Mouse (Mus musculus) stomach, embryonic 16.5 days (tissue): ENCODE measurements around the gene Fam114a2. TPM values are rescaled to one million over a fixed set of nuclear protein-coding genes. Genes with fewer than 3 reads are reported as not detected.

ENCODE experiments used
- ATAC-seq: fragments of 200-750 bp; cut with Nextera tagmentation; 2 replicates; pipeline ENCODE4 v1.8.0; 2017; ENCODE audit warnings: moderate number of reproducible peaks, moderate TSS enrichment; ENCODE audit not compliant: insufficient read depth, low FRiP score
- H3K27ac ChIP-seq: fragments of 300-500 bp; sonication (generic); 2 replicates; pipeline ENCODE4 v1.5.1; 2014; ENCODE audit warnings: low read length
- H3K27me3 ChIP-seq: fragments of 300-500 bp; sonication (generic); 2 replicates; pipeline ENCODE4 v1.6.1; 2014; ENCODE audit warnings: low read length, control low read depth, mixed read lengths; ENCODE audit not compliant: control insufficient read depth, insufficient read depth
- H3K36me3 ChIP-seq: fragments of 300-500 bp; sonication (generic); 2 replicates; pipeline ENCODE4 v1.6.1; 2014; ENCODE audit warnings: low read length; ENCODE audit not compliant: control insufficient read depth, insufficient read depth
- H3K4me1 ChIP-seq: fragments of 300-500 bp; sonication (generic); 2 replicates; pipeline ENCODE4 v1.6.1; 2014; ENCODE audit warnings: low read length, control low read depth, mixed read lengths; ENCODE audit not compliant: control insufficient read depth, insufficient read depth
- H3K4me2 ChIP-seq: fragments of 300-500 bp; sonication (generic); 2 replicates; pipeline ENCODE4 v1.6.1; 2014; ENCODE audit warnings: low read depth, low read length, mixed read lengths
- H3K4me3 ChIP-seq: fragments of 300-500 bp; sonication (generic); replicated peaks from 2 replicates; pipeline ENCODE4 v1.5.1; 2014; ENCODE audit warnings: mild to moderate bottlenecking, low read length
- H3K9ac ChIP-seq: fragments of 300-500 bp; sonication (generic); 2 replicates; pipeline ENCODE4 v1.6.1; 2014; ENCODE audit warnings: low read length
- H3K9me3 ChIP-seq: fragments of 300-500 bp; sonication (generic); replicated peaks from 2 replicates; pipeline ENCODE4 v1.6.1; 2016; ENCODE audit warnings: low read length, control low read depth; ENCODE audit not compliant: control insufficient read depth
- WGBS: fragments of 180-500 bp; shearing (Covaris S2); extraction: QIAGEN DNeasy Blood & Tissue Kit; methylation state at CpG from one replicate; pipeline ENCODE4 v1.1.7; 2014; 5-methylcytosine and 5-hydroxymethylcytosine counted together
- polyA plus RNA-seq: library from polyadenylated mRNA; unstranded; fragments of >200 nt; fragmentation: Nextera tagmentation; extraction: Ambion mirVana; gene quantifications from 2 replicates; pipeline ENCODE4 v1.2.1, GENCODE M21; 2015

The Fam114a2 gene
- polyA plus RNA-seq, 1 experiment from 2014 or later, result 76.3 TPM

DNA sequence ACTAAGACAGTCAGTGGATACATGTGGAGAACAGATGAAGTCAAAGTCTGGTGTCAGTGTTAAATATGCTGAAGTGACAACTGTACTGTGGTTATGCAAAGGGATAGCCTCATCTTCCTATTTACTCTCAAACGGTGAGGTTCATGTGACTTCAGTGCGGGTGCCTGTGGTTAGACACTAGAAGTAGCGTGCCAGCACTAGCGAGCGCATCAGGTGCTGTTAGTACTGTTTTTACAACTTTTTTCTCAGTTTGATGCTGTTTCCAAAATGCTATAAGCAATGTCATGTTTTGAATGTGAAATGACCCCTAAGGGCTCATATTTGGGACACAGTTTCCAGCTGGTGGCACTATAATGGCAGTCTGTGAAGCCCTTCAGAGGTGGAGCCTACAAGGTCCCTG is 20.2 kb downstream of the Fam114a2 start:
- H3K27me3 ChIP-seq, result no peaks in the 10 kb centered on the region
- H3K9ac ChIP-seq, result no peak overlapping the region
- no peak overlapping the region for H3K4me3 ChIP-seq
- H3K27ac ChIP-seq, result no peak overlapping the region
- no peak overlapping the region for H3K4me2 ChIP-seq
- ATAC-seq, result no peak
- H3K9me3 ChIP-seq, result no peaks in the 10 kb centered on the region
- peaks cover 36% of the 10 kb centered on the region for H3K36me3 ChIP-seq
- 92% methylated on average over 5 of the region's 5 CpGs for WGBS
- H3K4me1 ChIP-seq, result peaks cover 5% of the 10 kb centered on the region

DNA sequence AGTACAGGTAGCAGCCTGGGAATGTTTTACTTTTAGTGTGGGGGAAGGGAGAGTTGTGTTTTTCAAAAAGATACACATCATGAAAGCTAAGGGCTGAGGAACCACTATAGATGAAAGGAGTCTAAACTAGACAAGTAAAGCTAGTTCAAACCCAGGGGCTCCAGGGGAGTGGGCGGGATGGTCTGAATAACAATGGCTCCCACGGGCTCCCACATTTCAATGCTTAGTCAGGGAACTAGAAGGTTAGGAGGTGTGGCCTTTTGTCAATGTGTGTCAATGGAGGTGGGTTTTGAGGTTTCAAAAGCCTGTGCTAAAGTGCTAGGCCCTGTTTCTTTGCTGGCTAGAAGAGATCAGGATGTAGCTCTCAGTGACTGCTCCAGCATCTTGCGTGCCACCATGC is 20.7 kb downstream of the Fam114a2 start:
- no peak for ATAC-seq
- H3K36me3 ChIP-seq, result peaks cover 36% of the 10 kb centered on the region
- no peaks in the 10 kb centered on the region for H3K9me3 ChIP-seq

DNA sequence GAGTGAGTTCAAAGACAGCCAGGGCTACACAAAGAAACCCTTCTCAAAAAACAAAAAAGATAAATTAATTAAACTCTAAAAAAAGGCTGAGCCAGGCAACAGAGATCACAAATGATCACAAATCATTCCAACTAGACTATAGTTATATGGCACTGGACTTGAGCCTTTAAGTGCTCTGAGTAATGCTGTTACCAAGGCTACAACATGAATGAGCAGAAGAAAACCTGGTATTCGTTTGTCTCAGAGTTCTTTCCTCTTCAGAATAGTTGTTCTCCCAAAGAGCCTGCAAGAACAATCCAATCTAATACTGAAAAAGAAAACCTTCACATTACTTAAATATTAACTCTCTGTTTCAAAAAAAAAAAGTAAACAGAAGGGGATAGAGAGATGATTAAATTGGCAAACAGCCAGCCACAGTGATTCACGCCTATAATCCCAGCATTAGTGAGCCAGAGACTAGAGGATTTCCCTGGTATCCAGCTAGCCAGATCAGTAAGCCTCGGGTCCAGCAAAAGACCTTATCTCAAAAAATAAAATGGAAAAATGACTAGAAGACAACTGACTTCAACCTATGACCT is 21.9 kb downstream of the Fam114a2 start:
- no peak for ATAC-seq
- WGBS, result 29% methylated on average over 3 of the region's 3 CpGs
- Histone ChIP-seq H3K4me3 (no peak overlapping the region), H3K9me3 (no peaks in the 10 kb centered on the region), H3K36me3 (peaks cover 46% of the 10 kb centered on the region), H3K9ac (no peak overlapping the region), H3K27me3 (no peaks in the 10 kb centered on the region), H3K27ac (no peak overlapping the region), H3K4me1 (peaks cover 5% of the 10 kb centered on the region), H3K4me2 (no peak overlapping the region)

More for the DNA sequence above, 20.7 kb downstream of the Fam114a2 start:
- Histone ChIP-seq H3K27me3 (no peaks in the 10 kb centered on the region), H3K4me2 (no peak overlapping the region), H3K9ac (no peak overlapping the region), H3K4me1 (peaks cover 5% of the 10 kb centered on the region), H3K4me3 (no peak overlapping the region), H3K27ac (no peak overlapping the region)
- 78% methylated on average over 3 of the region's 3 CpGs for WGBS

DNA sequence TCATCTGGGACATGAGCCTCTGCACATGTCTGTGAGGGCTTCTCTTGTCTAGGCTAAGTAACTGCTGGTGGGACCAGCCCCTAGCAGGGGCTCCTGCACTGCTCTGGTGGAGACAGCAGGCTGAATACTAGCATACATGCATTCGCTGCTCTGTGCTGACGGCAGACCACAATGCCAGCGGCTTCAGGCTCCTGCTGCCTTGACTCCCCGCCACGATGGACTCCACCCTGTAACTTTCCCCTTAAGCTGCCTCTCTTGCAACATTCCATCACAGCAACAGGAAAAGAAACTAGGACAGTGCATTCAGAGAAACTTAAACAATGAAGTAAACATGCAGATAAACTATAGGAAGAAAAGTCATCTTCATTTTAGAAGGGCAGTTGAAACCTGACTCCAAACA is 30.0 kb downstream of the Fam114a2 start:
- no peak for ATAC-seq
- Histone ChIP-seq H3K36me3 (peaks cover 37% of the 10 kb centered on the region), H3K4me2 (no peak overlapping the region), H3K4me1 (no peaks in the 10 kb centered on the region), H3K9me3 (no peaks in the 10 kb centered on the region), H3K27me3 (no peaks in the 10 kb centered on the region), H3K27ac (no peak overlapping the region), H3K4me3 (no peak overlapping the region), H3K9ac (no peak overlapping the region)
- 71% methylated on average over 5 of the region's 5 CpGs for WGBS

DNA sequence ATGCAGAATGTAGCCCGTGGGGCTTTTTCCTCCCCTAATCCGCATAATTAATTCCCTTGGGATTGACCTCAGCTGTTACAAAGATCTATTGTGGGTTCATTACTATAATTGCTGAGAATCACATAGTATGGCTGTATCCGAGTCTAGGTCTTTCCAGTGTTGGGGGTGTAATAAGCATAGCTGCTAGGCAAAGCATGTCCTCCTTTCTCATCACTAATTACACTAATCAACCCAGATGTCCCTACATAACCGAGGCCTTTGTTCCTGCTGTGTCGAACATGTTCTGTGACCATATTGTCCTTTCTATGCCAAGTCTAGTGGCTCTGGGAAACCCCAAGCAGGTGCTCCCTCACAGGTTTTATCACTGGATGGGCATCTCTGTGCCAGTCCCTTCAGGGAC is 40.3 kb downstream of the Fam114a2 start:
- Histone ChIP-seq H3K36me3 (peaks cover 8% of the 10 kb centered on the region; the same call in 1 of the 2 replicates), H3K4me1 (no peaks in the 10 kb centered on the region), H3K9me3 (no peaks in the 10 kb centered on the region), H3K4me3 (no peak overlapping the region), H3K4me2 (no peak overlapping the region), H3K27ac (no peak overlapping the region), H3K27me3 (no peaks in the 10 kb centered on the region), H3K9ac (no peak overlapping the region)
- WGBS, result 90% methylated on average over 5 of the region's 5 CpGs
- ATAC-seq, result no peak

DNA sequence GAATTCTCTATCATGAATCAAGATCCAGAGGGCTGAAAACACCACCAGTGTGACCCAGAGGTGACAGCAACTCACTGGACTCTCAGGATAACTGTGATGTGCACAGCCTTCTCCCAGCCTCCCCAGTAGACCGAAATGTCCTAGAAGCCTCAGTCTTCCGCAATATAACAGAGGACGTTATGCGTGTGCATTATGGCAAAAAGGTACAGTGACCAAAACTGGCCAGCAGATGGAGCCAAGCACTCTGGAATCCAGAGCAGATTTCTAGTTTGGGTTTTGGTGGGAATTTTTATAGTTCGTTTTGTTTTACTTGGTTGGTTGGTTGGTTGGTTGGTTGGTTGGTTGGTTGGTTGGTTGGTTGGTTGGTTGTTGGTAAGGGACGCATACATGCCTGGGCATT is 43.3 kb downstream of the Fam114a2 start:
- no peaks in the 10 kb centered on the region for H3K4me1 ChIP-seq
- no peak overlapping the region for H3K4me3 ChIP-seq
- no peaks in the 10 kb centered on the region for H3K27me3 ChIP-seq
- WGBS, result 43% methylated on average over 6 of the region's 6 CpGs
- no peaks in the 10 kb centered on the region for H3K9me3 ChIP-seq
- no peak overlapping the region for H3K9ac ChIP-seq
- no peaks in the 10 kb centered on the region; the same call in 1 of the 2 replicates for H3K36me3 ChIP-seq
- ATAC-seq, result no peak
- H3K4me2 ChIP-seq, result no peak overlapping the region
- no peak overlapping the region for H3K27ac ChIP-seq

DNA sequence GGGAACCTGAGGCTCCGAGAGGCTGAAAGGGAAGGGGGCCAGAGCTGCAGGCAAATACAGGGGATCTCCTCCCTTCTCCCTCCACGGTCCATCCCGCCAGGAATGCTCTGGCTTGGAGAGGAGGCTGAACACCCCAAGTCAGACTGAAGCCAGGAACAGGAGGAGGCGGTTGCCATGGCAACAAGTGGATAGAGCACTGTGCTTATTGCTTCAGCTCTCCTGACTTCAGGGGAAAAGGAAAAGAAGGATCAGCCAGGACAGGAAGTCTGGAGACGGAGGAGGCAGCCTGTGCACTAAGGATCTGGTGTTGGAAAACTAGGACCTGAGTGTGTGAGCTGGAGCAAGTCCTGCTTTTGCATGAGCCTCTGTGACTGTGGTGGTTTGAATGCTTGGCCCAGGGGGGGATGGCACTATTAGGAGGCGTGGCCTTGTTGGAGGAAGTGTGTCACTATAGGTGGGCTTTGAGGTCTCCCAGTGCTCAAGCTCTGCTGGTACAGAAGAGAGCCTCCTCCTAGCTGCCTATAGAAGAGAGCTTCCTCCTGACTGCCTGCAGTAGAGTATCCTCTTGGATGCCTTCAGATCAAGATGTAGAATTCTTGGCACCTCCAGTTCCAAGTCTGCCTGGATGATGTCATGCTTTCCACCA is 44.0 kb downstream of the Fam114a2 start:
- H3K27ac ChIP-seq, result no peak overlapping the region
- H3K9me3 ChIP-seq, result no peaks in the 10 kb centered on the region
- ATAC-seq, result no peak
- no peaks in the 10 kb centered on the region for H3K4me1 ChIP-seq
- H3K36me3 ChIP-seq, result no peaks in the 10 kb centered on the region; the same call in 1 of the 2 replicates
- H3K27me3 ChIP-seq, result no peaks in the 10 kb centered on the region
- WGBS, result 75% methylated on average over 6 of the region's 6 CpGs
- H3K4me3 ChIP-seq, result no peak overlapping the region
- H3K9ac ChIP-seq, result no peak overlapping the region
- H3K4me2 ChIP-seq, result no peak overlapping the region

DNA sequence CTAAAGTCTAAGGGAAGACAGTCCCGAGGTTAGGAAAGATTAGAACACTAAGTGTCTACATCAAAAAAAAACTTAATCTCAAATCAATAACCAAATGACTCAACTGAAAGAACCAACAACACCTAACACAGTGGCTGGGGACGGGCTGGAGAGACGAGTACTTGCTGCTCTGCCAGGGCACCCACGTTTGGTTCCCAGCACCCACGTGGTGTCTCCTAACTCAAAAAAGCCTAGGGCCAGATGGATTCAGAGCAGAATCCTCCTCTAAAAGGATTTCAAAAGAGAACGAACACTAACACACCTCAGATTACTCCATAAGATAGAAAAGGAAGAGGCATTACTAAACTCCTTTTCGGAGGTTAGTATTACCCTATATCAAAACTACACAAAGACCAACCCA is 47.4 kb downstream of the Fam114a2 start:
- 78% methylated on average over 7 of the region's 7 CpGs for WGBS
- Histone ChIP-seq H3K36me3 (no peaks in the 10 kb centered on the region), H3K4me3 (no peak overlapping the region), H3K9ac (no peak overlapping the region), H3K9me3 (no peaks in the 10 kb centered on the region), H3K27ac (no peak overlapping the region), H3K27me3 (no peaks in the 10 kb centered on the region), H3K4me2 (no peak overlapping the region), H3K4me1 (no peaks in the 10 kb centered on the region)
- ATAC-seq, result no peak

DNA sequence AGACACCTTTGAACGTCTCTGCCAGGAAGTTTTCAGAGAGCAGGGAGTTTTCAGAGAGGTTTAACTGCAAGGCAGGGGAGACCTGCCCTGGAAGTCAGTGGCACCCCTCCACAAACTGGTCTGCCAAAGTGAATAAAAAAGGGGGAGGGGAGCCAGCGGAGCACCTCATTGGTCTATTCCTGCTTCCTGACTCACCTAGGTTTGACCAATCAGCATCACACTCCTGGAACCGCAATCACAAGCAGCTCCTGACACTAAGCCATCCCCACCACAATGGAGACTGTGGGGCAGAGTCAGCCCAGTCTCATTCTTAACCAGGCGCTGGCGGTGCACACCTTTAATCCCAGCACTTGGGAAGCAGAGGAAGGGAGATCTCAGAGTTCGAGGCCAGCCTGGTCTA is 48.4 kb downstream of the Fam114a2 start:
- H3K27ac ChIP-seq, result no peak overlapping the region
- no peaks in the 10 kb centered on the region for H3K36me3 ChIP-seq
- H3K4me2 ChIP-seq, result no peak overlapping the region
- no peaks in the 10 kb centered on the region for H3K27me3 ChIP-seq
- no peak overlapping the region for H3K4me3 ChIP-seq
- no peaks in the 10 kb centered on the region for H3K4me1 ChIP-seq
- H3K9ac ChIP-seq, result no peak overlapping the region
- no peaks in the 10 kb centered on the region for H3K9me3 ChIP-seq
- ATAC-seq, result no peak
- 45% methylated on average over 6 of the region's 6 CpGs for WGBS
